Mouse (Mus musculus) forebrain, postnatal 0 days (tissue): Measurements from ENCODE around the gene Pcbp3. TPM values are rescaled to one million over a fixed set of nuclear protein-coding genes. Genes with fewer than 3 reads are reported as not detected.
"Not testable (repeated sequence)": the region's sequence is repeated elsewhere in the genome, so short reads cannot be mapped to it uniquely, and the experiment has no call there.

ENCODE experiments used
- ATAC-seq: fragments of 200-750 bp; cut with Nextera tagmentation; 2 replicates; pipeline ENCODE4 v1.8.0; 2017; ENCODE audit warnings: mild to moderate bottlenecking, moderate library complexity
- DNase-seq: peaks from one replicate; pipeline ENCODE4 v3.0.0-alpha.2; 2015
- H3K27ac ChIP-seq: fragments of 300-500 bp; sonication (generic); 2 replicates; pipeline ENCODE4 v1.5.1; 2014; ENCODE audit warnings: low read depth, mild to moderate bottlenecking, antibody characterized with exemption, low read length, moderate library complexity, mixed read lengths
- H3K27me3 ChIP-seq: fragments of 300-500 bp; sonication (generic); 2 replicates; pipeline ENCODE4 v1.6.1; 2014; ENCODE audit warnings: mild to moderate bottlenecking, low read length, mixed read lengths; ENCODE audit not compliant: insufficient read depth
- H3K36me3 ChIP-seq: fragments of 300-500 bp; sonication (generic); 2 replicates; pipeline ENCODE4 v1.6.1; 2014; ENCODE audit warnings: mild to moderate bottlenecking, moderate library complexity; ENCODE audit not compliant: insufficient read depth
- H3K4me1 ChIP-seq: fragments of 300-500 bp; sonication (generic); 2 replicates; pipeline ENCODE4 v1.6.1; 2014; ENCODE audit warnings: antibody characterized with exemption; ENCODE audit not compliant: insufficient read depth
- H3K4me2 ChIP-seq: fragments of 300-500 bp; sonication (generic); 2 replicates; pipeline ENCODE4 v1.6.1; 2014; ENCODE audit warnings: low read depth, mild to moderate bottlenecking, moderate library complexity
- H3K4me3 ChIP-seq: fragments of 300-500 bp; sonication (generic); 2 replicates; pipeline ENCODE4 v1.5.1; 2014; ENCODE audit warnings: low read depth, low read length, mixed read lengths
- H3K9ac ChIP-seq: fragments of 300-500 bp; sonication (generic); 2 replicates; pipeline ENCODE4 v1.6.1; 2014; ENCODE audit warnings: mild to moderate bottlenecking
- H3K9me3 ChIP-seq: fragments of 300-500 bp; sonication (generic); 2 replicates; pipeline ENCODE4 v1.6.1; 2016; ENCODE audit warnings: low read length
- CTCF ChIP-seq: sonication (generic); IDR thresholded peaks from 2 replicates; pipeline ENCODE4 v1.5.1; 2016; ENCODE audit warnings: antibody characterized with exemption, control low read depth, low read depth
- WGBS: fragments of 180-500 bp; shearing (Covaris S2); extraction: QIAGEN DNeasy Blood & Tissue Kit; methylation state at CpG from one replicate; pipeline ENCODE4 v1.1.7; 2014; 5-methylcytosine and 5-hydroxymethylcytosine counted together
- polyA plus RNA-seq: library from polyadenylated mRNA; unstranded; fragments of >200 nt; fragmentation: Nextera tagmentation; extraction: Ambion mirVana; gene quantifications from 2 replicates; pipeline ENCODE4 v1.2.1, GENCODE M21; 2015
- total RNA-seq: library from RNA; depleted of rRNA; stranded (reverse); fragments of >200 nt; gene quantifications from 2 replicates; pipeline ENCODE4 v1.2.3, GENCODE M21; 2014

The Pcbp3 gene
- total and polyA plus RNA-seq, 2 experiments from 2014 or later, result 40.4 to 78.6 TPM

- H3K4me2 ChIP-seq, result no peak overlapping the region
- no peak for DNase-seq
- no peaks in the 10 kb centered on the region for H3K9me3 ChIP-seq
- 93% methylated on average over 7 of the region's 7 CpGs for WGBS
- no peak overlapping the region for H3K4me3 ChIP-seq
- H3K4me1 ChIP-seq, result no peaks in the 10 kb centered on the region
- no peak for ATAC-seq
- H3K27ac ChIP-seq, result no peak overlapping the region
- no peak overlapping the region for H3K9ac ChIP-seq
- TF ChIP-seq CTCF, result no peak
- H3K36me3 ChIP-seq, result 0 out of 2 replicates have a peak, but pooled peaks cover 8% of the 10 kb centered on the region
- H3K27me3 ChIP-seq, result no peaks in the 10 kb centered on the region
These were observed 199.3 kb downstream of the Pcbp3 start for GRCm38 (mm10) chr10:76762411-76762810.

- Histone ChIP-seq H3K27ac (no peak overlapping the region), H3K27me3 (no peaks in the 10 kb centered on the region), H3K36me3 (no peaks in the 10 kb centered on the region), H3K4me1 (no peaks in the 10 kb centered on the region), H3K4me3 (no peak overlapping the region), H3K9me3 (no peaks in the 10 kb centered on the region), H3K4me2 (no peak overlapping the region), H3K9ac (no peak overlapping the region)
- WGBS, result 91% methylated on average over 5 of the region's 5 CpGs
- ATAC-seq (no peak), DNase-seq (no peak)
- TF ChIP-seq CTCF, result no peak
These were observed 201.8 kb downstream of the Pcbp3 start for GRCm38 (mm10) chr10:76759878-76760277.

DNA sequence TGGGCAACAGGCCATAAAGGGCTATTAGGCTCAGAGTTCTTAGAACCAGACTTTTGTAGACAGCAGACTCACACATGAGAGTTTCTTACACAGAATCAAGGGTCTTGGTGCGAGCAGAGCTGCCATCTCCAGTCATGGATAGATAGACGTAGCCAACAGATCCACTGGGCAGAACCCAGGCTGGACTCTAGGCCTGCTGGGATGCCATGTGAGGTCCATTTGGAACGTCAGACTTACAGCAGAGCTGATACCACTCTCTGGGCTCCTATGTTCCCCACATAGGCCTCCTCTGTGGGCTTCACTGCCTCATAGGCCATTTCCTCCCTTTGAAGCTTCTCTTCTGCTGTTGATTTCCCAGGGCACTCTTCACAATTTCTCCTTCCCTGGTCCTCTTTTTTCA lies 208.0 kb downstream of the Pcbp3 start:
- Histone ChIP-seq H3K4me2 (no peak overlapping the region), H3K4me1 (no peaks in the 10 kb centered on the region), H3K9ac (no peak overlapping the region), H3K9me3 (0 out of 2 replicates have a peak, but pooled peaks cover 3% of the 10 kb centered on the region), H3K36me3 (no peaks in the 10 kb centered on the region), H3K27ac (no peak overlapping the region), H3K4me3 (no peak overlapping the region), H3K27me3 (no peaks in the 10 kb centered on the region)
- ATAC-seq (no peak), DNase-seq (no peak)
- no peak for TF ChIP-seq CTCF
- WGBS, result 82% methylated on average over 3 of the region's 3 CpGs

DNA sequence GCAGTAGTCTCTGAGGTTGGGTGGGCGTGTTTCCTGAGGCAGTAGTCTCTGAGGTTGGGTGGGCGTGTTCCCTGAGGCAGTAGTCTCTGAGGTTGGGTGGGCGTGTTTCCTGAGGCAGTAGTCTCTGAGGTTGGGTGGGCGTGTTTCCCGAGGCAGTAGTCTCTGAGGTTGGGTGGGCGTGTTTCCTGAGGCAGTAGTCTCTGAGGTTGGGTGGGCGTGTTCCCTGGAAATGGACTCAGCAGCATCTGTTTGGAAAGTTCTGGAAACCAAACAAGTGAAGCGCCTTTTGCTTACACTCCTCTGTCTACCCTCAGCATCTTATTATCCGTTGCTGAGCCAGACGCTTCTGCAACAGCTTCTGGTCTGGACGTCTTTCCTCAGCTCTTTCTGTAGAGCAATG lies 217.4 kb downstream of the Pcbp3 start:
- not testable (repeated sequence) for H3K9ac ChIP-seq, DNase-seq, H3K4me2 ChIP-seq, H3K4me3 ChIP-seq, ATAC-seq, H3K27ac ChIP-seq, H3K36me3 ChIP-seq, H3K4me1 ChIP-seq, H3K9me3 ChIP-seq, H3K27me3 ChIP-seq
- 59% methylated on average over 11 of the region's 11 CpGs for WGBS

- TF ChIP-seq CTCF, result no peak
- Histone ChIP-seq H3K27ac (no peak overlapping the region), H3K4me1 (no peaks in the 10 kb centered on the region), H3K27me3 (no peaks in the 10 kb centered on the region), H3K36me3 (no peaks in the 10 kb centered on the region), H3K9ac (no peak overlapping the region), H3K9me3 (no peaks in the 10 kb centered on the region), H3K4me3 (no peak overlapping the region), H3K4me2 (no peak overlapping the region)
- ATAC-seq, result no peak
- 68% methylated on average over 8 of the region's 8 CpGs for WGBS
- DNase-seq, result no peak
These were observed 224.9 kb downstream of the Pcbp3 start for GRCm38 (mm10) chr10:76736764-76737163.

GRCm38 (mm10) chr10:76734979-76735378 lies 226.7 kb downstream of the Pcbp3 start:
- Histone ChIP-seq H3K27me3 (no peaks in the 10 kb centered on the region), H3K9ac (no peak overlapping the region), H3K4me2 (no peak overlapping the region), H3K9me3 (no peaks in the 10 kb centered on the region), H3K4me1 (no peaks in the 10 kb centered on the region), H3K4me3 (no peak overlapping the region), H3K27ac (no peak overlapping the region), H3K36me3 (no peaks in the 10 kb centered on the region)
- DNase-seq (peak; percentile 87), ATAC-seq (peak; percentile 64)
- 3% methylated on average over 4 of the region's 4 CpGs for WGBS
- TF ChIP-seq CTCF, result peak; percentile 88

- no peak overlapping the region for H3K9ac ChIP-seq
These were observed 228.0 kb downstream of the Pcbp3 start for GRCm38 (mm10) chr10:76733677-76734068.

More at GRCm38 (mm10) chr10:76733677-76734068, 228.0 kb downstream of the Pcbp3 start:
- no peaks in the 10 kb centered on the region for H3K36me3 ChIP-seq
- TF ChIP-seq CTCF, result no peak
- no peaks in the 10 kb centered on the region for H3K4me1 ChIP-seq
- no peaks in the 10 kb centered on the region for H3K27me3 ChIP-seq
- peak overlapping the region; percentile 40 for H3K4me2 ChIP-seq
- WGBS, result 47% methylated on average over 3 of the region's 3 CpGs
- no peak overlapping the region for H3K27ac ChIP-seq
- no peak overlapping the region for H3K4me3 ChIP-seq
- no peak for ATAC-seq
- DNase-seq, result no peak
- H3K9me3 ChIP-seq, result no peaks in the 10 kb centered on the region
